Mouse (Mus musculus): ENCODE results near the gene Cx3cl1. TPM values are rescaled to one million over a fixed set of nuclear protein-coding genes. Genes with fewer than 3 reads are reported as not detected.

Cx3cl1 gene
- polyA plus RNA-seq, 1 experiment from 2014 or later, result 56.7 TPM

GRCm38 (mm10) chr8:94745476-94746184, 26.2 kb upstream of the Cx3cl1 start, which contains the start of gene Ccl22:
Gene Ccl22 (plus strand): TSS chr8:94745590.
- 92% methylated on average over 7 of the region's 7 CpGs for WGBS
- Histone ChIP-seq H3K4me2 (no peak within 1 kb of the TSS), H3K9me3 (replicated peaks) (no peaks in the 10 kb centered on the region), H3K4me1 (no peaks in the 10 kb centered on the region), H3K27me3 (replicated peaks) (no peaks in the 10 kb centered on the region), H3K36me3 (no peaks in the 10 kb centered on the region), H3K4me3 (replicated peaks) (no peak within 1 kb of the TSS), H3K9ac (replicated peaks) (no peak within 1 kb of the TSS), H3K27ac (replicated peaks) (no peak within 1 kb of the TSS)
- ATAC-seq (ENCODE audit: low FRiP score), result no peak

- Histone ChIP-seq H3K4me1 (no peaks in the 10 kb centered on the region), H3K9ac (replicated peaks) (no peak overlapping the region), H3K36me3 (no peaks in the 10 kb centered on the region), H3K27ac (replicated peaks) (no peak overlapping the region), H3K9me3 (replicated peaks) (no peaks in the 10 kb centered on the region), H3K4me2 (no peak overlapping the region), H3K4me3 (replicated peaks) (no peak overlapping the region), H3K27me3 (replicated peaks) (no peaks in the 10 kb centered on the region)
- ATAC-seq (ENCODE audit: low FRiP score), result no peak
- 85% methylated on average over 8 of the region's 8 CpGs for WGBS
Measured at GRCm38 (mm10) chr8:94746832-94747231, 25.0 kb upstream of the Cx3cl1 start.

GRCm38 (mm10) chr8:94748363-94748762, 23.4 kb upstream of the Cx3cl1 start:
- no peak overlapping the region for H3K9ac ChIP-seq (replicated peaks)
- 61% methylated on average over 4 of the region's 4 CpGs for WGBS
- H3K4me2 ChIP-seq, result no peak overlapping the region
- H3K27me3 ChIP-seq (replicated peaks), result no peaks in the 10 kb centered on the region
- H3K9me3 ChIP-seq (replicated peaks), result no peaks in the 10 kb centered on the region
- no peak overlapping the region for H3K27ac ChIP-seq (replicated peaks)
- H3K4me1 ChIP-seq, result no peaks in the 10 kb centered on the region
- ATAC-seq (ENCODE audit: low FRiP score), result no peak
- no peaks in the 10 kb centered on the region for H3K36me3 ChIP-seq
- no peak overlapping the region for H3K4me3 ChIP-seq (replicated peaks)

GRCm38 (mm10) chr8:94749942-94750341, 21.9 kb upstream of the Cx3cl1 start:
- Histone ChIP-seq H3K4me1 (no peaks in the 10 kb centered on the region), H3K27ac (replicated peaks) (no peak overlapping the region), H3K36me3 (no peaks in the 10 kb centered on the region), H3K9ac (replicated peaks) (no peak overlapping the region), H3K27me3 (replicated peaks) (no peaks in the 10 kb centered on the region), H3K9me3 (replicated peaks) (no peaks in the 10 kb centered on the region), H3K4me2 (no peak overlapping the region), H3K4me3 (replicated peaks) (no peak overlapping the region)
- ATAC-seq (ENCODE audit: low FRiP score), result no peak
- WGBS, result 92% methylated on average over 3 of the region's 3 CpGs

- H3K4me1 ChIP-seq, result no peaks in the 10 kb centered on the region
- H3K4me3 ChIP-seq (replicated peaks), result no peak overlapping the region
- WGBS, result 85% methylated on average over 10 of the region's 10 CpGs
- no peak for ATAC-seq (ENCODE audit: low FRiP score)
- H3K9ac ChIP-seq (replicated peaks), result no peak overlapping the region
- H3K9me3 ChIP-seq (replicated peaks), result no peaks in the 10 kb centered on the region
- H3K36me3 ChIP-seq, result no peaks in the 10 kb centered on the region
- no peak overlapping the region for H3K4me2 ChIP-seq
- no peak overlapping the region for H3K27ac ChIP-seq (replicated peaks)
- no peaks in the 10 kb centered on the region for H3K27me3 ChIP-seq (replicated peaks)
Measured at GRCm38 (mm10) chr8:94751023-94751849, 20.6 kb upstream of the Cx3cl1 start.

- Histone ChIP-seq H3K9me3 (replicated peaks) (no peaks in the 10 kb centered on the region), H3K4me1 (no peaks in the 10 kb centered on the region), H3K9ac (replicated peaks) (no peak overlapping the region), H3K4me2 (no peak overlapping the region), H3K4me3 (replicated peaks) (no peak overlapping the region), H3K36me3 (no peaks in the 10 kb centered on the region), H3K27ac (replicated peaks) (no peak overlapping the region), H3K27me3 (replicated peaks) (no peaks in the 10 kb centered on the region)
- ATAC-seq (ENCODE audit: low FRiP score), result no peak
- 82% methylated on average over 2 of the region's 2 CpGs for WGBS
Measured at GRCm38 (mm10) chr8:94754006-94754405, 17.8 kb upstream of the Cx3cl1 start.

- Histone ChIP-seq H3K27ac (replicated peaks) (no peak overlapping the region), H3K27me3 (replicated peaks) (no peaks in the 10 kb centered on the region), H3K4me1 (no peaks in the 10 kb centered on the region), H3K9me3 (replicated peaks) (no peaks in the 10 kb centered on the region), H3K9ac (replicated peaks) (no peak overlapping the region), H3K4me2 (no peak overlapping the region), H3K36me3 (no peaks in the 10 kb centered on the region), H3K4me3 (replicated peaks) (no peak overlapping the region)
- WGBS, result 85% methylated on average over 2 of the region's 2 CpGs
- ATAC-seq (ENCODE audit: low FRiP score), result no peak
Measured at GRCm38 (mm10) chr8:94754486-94754885, 17.3 kb upstream of the Cx3cl1 start.

GRCm38 (mm10) chr8:94767035-94767434, 4.8 kb upstream of the Cx3cl1 start:
- Histone ChIP-seq H3K9me3 (replicated peaks) (no peaks in the 10 kb centered on the region), H3K36me3 (no peaks in the 10 kb centered on the region), H3K4me2 (no peak overlapping the region), H3K9ac (replicated peaks) (no peak overlapping the region), H3K27me3 (replicated peaks) (0 out of 2 replicates have a peak, but pooled peaks cover 5% of the 10 kb centered on the region), H3K4me3 (replicated peaks) (no peak overlapping the region), H3K4me1 (peaks cover 12% of the 10 kb centered on the region), H3K27ac (replicated peaks) (no peak overlapping the region)
- WGBS, result 80% methylated on average over 9 of the region's 9 CpGs
- ATAC-seq (ENCODE audit: low FRiP score), result no peak

- Histone ChIP-seq H3K4me2 (peak overlapping the region; percentile 90), H3K27me3 (replicated peaks) (0 out of 2 replicates have a peak, but pooled peaks cover 5% of the 10 kb centered on the region), H3K4me3 (replicated peaks) (no peak overlapping the region), H3K9me3 (replicated peaks) (no peaks in the 10 kb centered on the region), H3K4me1 (peaks cover 37% of the 10 kb centered on the region), H3K27ac (replicated peaks) (no peak overlapping the region; the same call in 1 of the 2 replicates), H3K36me3 (no peaks in the 10 kb centered on the region), H3K9ac (replicated peaks) (no peak overlapping the region)
- ATAC-seq (ENCODE audit: low FRiP score), result no peak
- WGBS, result 31% methylated on average over 6 of the region's 6 CpGs
Measured at GRCm38 (mm10) chr8:94770945-94771344, 864 bp upstream of the Cx3cl1 start.

GRCm38 (mm10) chr8:94773048-94773447, 1.2 kb downstream of the Cx3cl1 start:
- Histone ChIP-seq H3K27ac (replicated peaks) (peak overlapping the region; percentile 79), H3K4me3 (replicated peaks) (peak overlapping the region; percentile 64), H3K4me2 (peak overlapping the region; percentile 90), H3K4me1 (peaks cover 40% of the 10 kb centered on the region), H3K9ac (replicated peaks) (peak overlapping the region; percentile 77), H3K27me3 (replicated peaks) (0 out of 2 replicates have a peak, but pooled peaks cover 5% of the 10 kb centered on the region), H3K36me3 (no peaks in the 10 kb centered on the region), H3K9me3 (replicated peaks) (no peaks in the 10 kb centered on the region)
- WGBS, result 48% methylated on average over 6 of the region's 6 CpGs
- no peak for ATAC-seq (ENCODE audit: low FRiP score)

- Histone ChIP-seq H3K4me1 (peaks cover 47% of the 10 kb centered on the region), H3K9ac (replicated peaks) (peak overlapping the region; percentile 77; the same call in 1 of the 2 replicates), H3K4me2 (peak overlapping the region; percentile 90), H3K4me3 (replicated peaks) (peak overlapping the region; percentile 64), H3K9me3 (replicated peaks) (no peaks in the 10 kb centered on the region), H3K36me3 (no peaks in the 10 kb centered on the region), H3K27me3 (replicated peaks) (0 out of 2 replicates have a peak, but pooled peaks cover 5% of the 10 kb centered on the region), H3K27ac (replicated peaks) (peak overlapping the region; percentile 20)
- ATAC-seq (ENCODE audit: low FRiP score), result 0 out of 2 replicates have a peak, but pooled peaks have one; percentile 8
- WGBS, result 17% methylated on average over 12 of the region's 12 CpGs
Measured at GRCm38 (mm10) chr8:94773700-94774171, 1.9 kb downstream of the Cx3cl1 start.

All from neural tube, embryonic 15.5 days (tissue).